Mouse (Mus musculus) stomach, embryonic 14.5 days (tissue): ENCODE data around the gene Bap1. TPM values are rescaled to one million over a fixed set of nuclear protein-coding genes. Genes with fewer than 3 reads are reported as not detected.

Experiments
- ATAC-seq: fragments of 200-750 bp; cut with Nextera tagmentation; 2 replicates; pipeline ENCODE4 v1.8.0; 2017; ENCODE audit warnings: low read depth, moderate TSS enrichment; ENCODE audit not compliant: insufficient number of reproducible peaks, insufficient read depth, low FRiP score
- H3K27ac ChIP-seq: fragments of 300-500 bp; sonication (generic); 2 replicates; pipeline ENCODE4 v1.5.1; 2014; ENCODE audit warnings: mild to moderate bottlenecking, low read length, moderate library complexity, mixed read lengths
- H3K27me3 ChIP-seq: fragments of 300-500 bp; sonication (generic); 2 replicates; pipeline ENCODE4 v1.6.1; 2014; ENCODE audit warnings: low read length, control low read depth, mixed read lengths; ENCODE audit not compliant: control insufficient read depth, insufficient read depth
- H3K36me3 ChIP-seq: fragments of 300-500 bp; sonication (generic); 2 replicates; pipeline ENCODE4 v1.6.1; 2014; ENCODE audit warnings: mild to moderate bottlenecking, control low read depth, low read length, moderate library complexity, mixed read lengths; ENCODE audit not compliant: control insufficient read depth, insufficient read depth
- H3K4me1 ChIP-seq: fragments of 300-500 bp; sonication (generic); 2 replicates; pipeline ENCODE4 v1.6.1; 2014; ENCODE audit warnings: low read length, control low read depth, mixed read lengths; ENCODE audit not compliant: control insufficient read depth, insufficient read depth
- H3K4me2 ChIP-seq: fragments of 300-500 bp; sonication (generic); replicated peaks from 2 replicates; pipeline ENCODE4 v1.6.1; 2014; ENCODE audit warnings: low read depth, low read length, control low read depth
- H3K4me3 ChIP-seq: fragments of 300-500 bp; sonication (generic); 2 replicates; pipeline ENCODE4 v1.5.1; 2014; ENCODE audit warnings: low read depth, low read length, control low read depth
- H3K9ac ChIP-seq: fragments of 300-500 bp; sonication (generic); replicated peaks from 2 replicates; pipeline ENCODE4 v1.6.1; 2014; ENCODE audit warnings: low read depth, mild to moderate bottlenecking, control low read depth, low read length, moderate library complexity, mixed read lengths
- H3K9me3 ChIP-seq: fragments of 300-500 bp; sonication (generic); 2 replicates; pipeline ENCODE4 v1.6.1; 2016; ENCODE audit warnings: low read depth, low read length, control low read depth; ENCODE audit not compliant: control insufficient read depth
- WGBS: fragments of 180-500 bp; shearing (Covaris S2); extraction: QIAGEN DNeasy Blood & Tissue Kit; methylation state at CpG from one replicate; pipeline ENCODE4 v1.1.7; 2014; 5-methylcytosine and 5-hydroxymethylcytosine counted together
- polyA plus RNA-seq: library from polyadenylated mRNA; unstranded; fragments of >200 nt; fragmentation: Nextera tagmentation; extraction: Ambion mirVana; gene quantifications from 2 replicates; pipeline ENCODE4 v1.2.1, GENCODE M21; 2014

Bap1 gene
- polyA plus RNA-seq, 1 experiment from 2014 or later = 73.1 TPM

- H3K27me3 ChIP-seq = no peaks in the 10 kb centered on the region
- H3K4me3 ChIP-seq = no peak overlapping the region
- no peak overlapping the region for H3K4me2 ChIP-seq
- no peaks in the 10 kb centered on the region for H3K9me3 ChIP-seq
- ATAC-seq = no peak
- H3K9ac ChIP-seq = no peak overlapping the region
- H3K27ac ChIP-seq = no peak overlapping the region
- H3K36me3 ChIP-seq = no peaks in the 10 kb centered on the region
- 74% methylated on average over 1 of the region's 1 CpGs for WGBS
- no peaks in the 10 kb centered on the region for H3K4me1 ChIP-seq
Measured at GRCm38 (mm10) chr14:31244777-31245176, 6.5 kb upstream of the Bap1 start.

GRCm38 (mm10) chr14:31245946-31246345 is 5.3 kb upstream of the Bap1 start:
- 73% methylated on average over 1 of the region's 1 CpGs for WGBS
- no peaks in the 10 kb centered on the region; the same call in 1 of the 2 replicates for H3K4me1 ChIP-seq
- H3K27ac ChIP-seq = no peak overlapping the region
- no peak overlapping the region for H3K4me3 ChIP-seq
- H3K36me3 ChIP-seq = no peaks in the 10 kb centered on the region
- ATAC-seq = no peak
- H3K9ac ChIP-seq = no peak overlapping the region
- H3K4me2 ChIP-seq = no peak overlapping the region
- no peaks in the 10 kb centered on the region for H3K9me3 ChIP-seq
- H3K27me3 ChIP-seq = no peaks in the 10 kb centered on the region

- Histone ChIP-seq H3K4me3 (no peak overlapping the region), H3K9ac (no peak overlapping the region), H3K9me3 (no peaks in the 10 kb centered on the region), H3K36me3 (peaks cover 8% of the 10 kb centered on the region; the same call in 1 of the 2 replicates), H3K27ac (no peak overlapping the region), H3K4me2 (no peak overlapping the region), H3K4me1 (peaks cover 6% of the 10 kb centered on the region; the same call in 1 of the 2 replicates), H3K27me3 (no peaks in the 10 kb centered on the region)
- WGBS = 87% methylated on average over 6 of the region's 6 CpGs
- ATAC-seq = no peak
Measured at GRCm38 (mm10) chr14:31248396-31248795, 2.9 kb upstream of the Bap1 start.

- Histone ChIP-seq H3K4me1 (peaks cover 6% of the 10 kb centered on the region; the same call in 1 of the 2 replicates), H3K4me2 (peak overlapping the region; percentile 66), H3K4me3 (peak overlapping the region; percentile 96), H3K27me3 (no peaks in the 10 kb centered on the region), H3K27ac (peak overlapping the region; percentile 92), H3K9ac (peak overlapping the region; percentile 61), H3K9me3 (no peaks in the 10 kb centered on the region), H3K36me3 (peaks cover 29% of the 10 kb centered on the region)
- ATAC-seq = peak; percentile 88
- WGBS = 16% methylated on average over 38 of the region's 38 CpGs
Measured at GRCm38 (mm10) chr14:31250222-31251083, 797 bp upstream of the Bap1 start.

GRCm38 (mm10) chr14:31251626-31252025 is 376 bp downstream of the Bap1 start:
- peak overlapping the region; percentile 97 for H3K9ac ChIP-seq
- H3K4me2 ChIP-seq = peak overlapping the region; percentile 82
- H3K27me3 ChIP-seq = no peaks in the 10 kb centered on the region
- peak overlapping the region; percentile 96 for H3K4me3 ChIP-seq
- H3K36me3 ChIP-seq = peaks cover 40% of the 10 kb centered on the region
- H3K27ac ChIP-seq = peak overlapping the region; percentile 77
- H3K4me1 ChIP-seq = peaks cover 6% of the 10 kb centered on the region; the same call in 1 of the 2 replicates
- under 1% methylated on average over 18 of the region's 18 CpGs for WGBS
- peak; percentile 34; the same call in 1 of the 2 replicates for ATAC-seq
- no peaks in the 10 kb centered on the region for H3K9me3 ChIP-seq

- Histone ChIP-seq H3K9me3 (no peaks in the 10 kb centered on the region), H3K27me3 (no peaks in the 10 kb centered on the region), H3K27ac (no peak overlapping the region), H3K4me2 (peak overlapping the region; percentile 82), H3K9ac (peak overlapping the region; percentile 97), H3K36me3 (peaks cover 44% of the 10 kb centered on the region), H3K4me3 (peak overlapping the region; percentile 96), H3K4me1 (peaks cover 6% of the 10 kb centered on the region; the same call in 1 of the 2 replicates)
- WGBS = 86% methylated on average over 5 of the region's 5 CpGs
- no peak for ATAC-seq
Measured at GRCm38 (mm10) chr14:31252091-31252490, 841 bp downstream of the Bap1 start.

- Histone ChIP-seq H3K4me1 (no peaks in the 10 kb centered on the region), H3K4me2 (no peak overlapping the region), H3K9me3 (no peaks in the 10 kb centered on the region), H3K4me3 (no peak overlapping the region), H3K27ac (no peak overlapping the region), H3K36me3 (peaks cover 81% of the 10 kb centered on the region), H3K9ac (no peak overlapping the region), H3K27me3 (no peaks in the 10 kb centered on the region)
- 94% methylated on average over 14 of the region's 14 CpGs for WGBS
- ATAC-seq = no peak
Measured at GRCm38 (mm10) chr14:31258476-31259050, 7.3 kb downstream of the Bap1 start.

GRCm38 (mm10) chr14:31260374-31260773 is 9.1 kb downstream of the Bap1 start:
- Histone ChIP-seq H3K4me1 (no peaks in the 10 kb centered on the region), H3K27me3 (no peaks in the 10 kb centered on the region), H3K4me2 (no peak overlapping the region), H3K27ac (no peak overlapping the region), H3K9ac (no peak overlapping the region), H3K9me3 (no peaks in the 10 kb centered on the region), H3K4me3 (no peak overlapping the region), H3K36me3 (peaks cover 63% of the 10 kb centered on the region)
- peak; percentile 39; the same call in 1 of the 2 replicates for ATAC-seq
- 97% methylated on average over 4 of the region's 4 CpGs for WGBS
